Mouse (Mus musculus) liver, embryonic 16.5 days (tissue): ENCODE data around the gene Ube2e1. TPM values are rescaled to one million over a fixed set of nuclear protein-coding genes. Genes with fewer than 3 reads are reported as not detected.
"Not testable (repeated sequence)": the region's sequence is repeated elsewhere in the genome, so short reads cannot be mapped to it uniquely, and the experiment has no call there.

Source experiments
- ATAC-seq: fragments of 200-750 bp; cut with Nextera tagmentation; 2 replicates; pipeline ENCODE4 v1.8.0; 2017; ENCODE audit warnings: low read depth, mild to moderate bottlenecking, moderate number of reproducible peaks, moderate library complexity
- H3K27ac ChIP-seq: fragments of 300-500 bp; sonication (generic); 2 replicates; pipeline ENCODE4 v1.5.1; 2014; ENCODE audit warnings: mild to moderate bottlenecking, low read length
- H3K27me3 ChIP-seq: fragments of 300-500 bp; sonication (generic); 2 replicates; pipeline ENCODE4 v1.6.1; 2014; ENCODE audit warnings: low read depth, low read length, mixed read lengths; ENCODE audit not compliant: control insufficient read depth, insufficient read depth
- H3K36me3 ChIP-seq: fragments of 300-500 bp; sonication (generic); 2 replicates; pipeline ENCODE4 v1.6.1; 2014; ENCODE audit warnings: mild to moderate bottlenecking; ENCODE audit not compliant: control insufficient read depth, insufficient read depth
- H3K4me1 ChIP-seq: fragments of 300-500 bp; sonication (generic); 2 replicates; pipeline ENCODE4 v1.6.1; 2014; ENCODE audit warnings: low read depth, low read length, mixed read lengths; ENCODE audit not compliant: control insufficient read depth
- H3K4me2 ChIP-seq: fragments of 300-500 bp; sonication (generic); 2 replicates; pipeline ENCODE4 v1.6.1; 2014; ENCODE audit warnings: low read depth, low read length, mixed read lengths
- H3K4me3 ChIP-seq: fragments of 300-500 bp; sonication (generic); 2 replicates; pipeline ENCODE4 v1.5.1; 2014; ENCODE audit warnings: low read depth, mild to moderate bottlenecking, low read length
- H3K9ac ChIP-seq: fragments of 300-500 bp; sonication (generic); 2 replicates; pipeline ENCODE4 v1.6.1; 2014; ENCODE audit warnings: low read depth, low read length
- H3K9me3 ChIP-seq: fragments of 300-500 bp; sonication (generic); replicated peaks from 2 replicates; pipeline ENCODE4 v1.6.1; 2016; ENCODE audit warnings: low read length; ENCODE audit not compliant: control insufficient read depth
- WGBS: fragments of 180-500 bp; shearing (Covaris S2); extraction: QIAGEN DNeasy Blood & Tissue Kit; methylation state at CpG from one replicate; pipeline ENCODE4 v1.1.7; 2014; ENCODE audit not compliant: insufficient replicate concordance; 5-methylcytosine and 5-hydroxymethylcytosine counted together
- polyA plus RNA-seq: library from polyadenylated mRNA; unstranded; fragments of >200 nt; fragmentation: Nextera tagmentation; extraction: Ambion mirVana; gene quantifications from 2 replicates; pipeline ENCODE4 v1.2.1, GENCODE M21; 2015

The Ube2e1 gene
- polyA plus RNA-seq, 1 experiment from 2014 or later, result 27.7 TPM

- WGBS, result 61% methylated on average over 7 of the region's 7 CpGs
- Histone ChIP-seq H3K4me2 (no peak overlapping the region), H3K9me3 (no peaks in the 10 kb centered on the region)
Observed at GRCm38 (mm10) chr14:18240132-18240531, 91.5 kb downstream of the Ube2e1 start.

GRCm38 (mm10) chr14:18238750-18239731 is 92.6 kb downstream of the Ube2e1 start, which contains the start of gene Nr1d2:
TSS of gene Nr1d2 (minus strand) at chr14:18239127.
- Histone ChIP-seq H3K27me3 (no peaks in the 10 kb centered on the region; the same call in 1 of the 2 replicates), H3K9ac (peak within 1 kb of the TSS; percentile 59), H3K4me1 (peaks cover 10% of the 10 kb centered on the region), H3K36me3 (no peaks in the 10 kb centered on the region), H3K4me2 (peak within 1 kb of the TSS; percentile 97), H3K4me3 (peak within 1 kb of the TSS; percentile 76), H3K27ac (peak within 1 kb of the TSS; percentile 74), H3K9me3 (no peaks in the 10 kb centered on the region)
- ATAC-seq, result peak; percentile 77
- WGBS, result 1% methylated on average over 61 of the region's 66 CpGs

More at GRCm38 (mm10) chr14:18240132-18240531, 91.5 kb downstream of the Ube2e1 start:
- Histone ChIP-seq H3K27me3 (no peaks in the 10 kb centered on the region; the same call in 1 of the 2 replicates), H3K4me3 (no peak overlapping the region), H3K27ac (no peak overlapping the region), H3K9ac (no peak overlapping the region), H3K36me3 (no peaks in the 10 kb centered on the region), H3K4me1 (peaks cover 7% of the 10 kb centered on the region)
- ATAC-seq, result no peak

- Histone ChIP-seq H3K27ac (peak overlapping the region; percentile 74), H3K4me2 (peak overlapping the region; percentile 97), H3K4me1 (peaks cover 10% of the 10 kb centered on the region), H3K9ac (peak overlapping the region; percentile 59), H3K9me3 (no peaks in the 10 kb centered on the region), H3K27me3 (no peaks in the 10 kb centered on the region; the same call in 1 of the 2 replicates), H3K4me3 (peak overlapping the region; percentile 76), H3K36me3 (no peaks in the 10 kb centered on the region)
- under 1% methylated on average over 71 of the region's 71 CpGs for WGBS
- ATAC-seq, result peak; percentile 83
Observed at GRCm38 (mm10) chr14:18238131-18238749, 93.4 kb downstream of the Ube2e1 start.

GRCm38 (mm10) chr14:18237381-18237780 is 94.3 kb downstream of the Ube2e1 start:
- Histone ChIP-seq H3K9me3 (no peaks in the 10 kb centered on the region), H3K36me3 (no peaks in the 10 kb centered on the region), H3K4me1 (peaks cover 10% of the 10 kb centered on the region), H3K9ac (no peak overlapping the region), H3K27me3 (no peaks in the 10 kb centered on the region; the same call in 1 of the 2 replicates), H3K4me2 (peak overlapping the region; percentile 97; the same call in 1 of the 2 replicates), H3K27ac (no peak overlapping the region), H3K4me3 (no peak overlapping the region)
- no peak for ATAC-seq
- 65% methylated on average over 4 of the region's 4 CpGs for WGBS

GRCm38 (mm10) chr14:18236496-18237235 is 95.0 kb downstream of the Ube2e1 start:
- ATAC-seq, H3K9ac ChIP-seq, H3K4me1 ChIP-seq, H3K4me3 ChIP-seq, H3K4me2 ChIP-seq, H3K27me3 ChIP-seq, H3K9me3 ChIP-seq, H3K36me3 ChIP-seq, H3K27ac ChIP-seq: not testable (repeated sequence)
- WGBS, result 60% methylated on average over 2 of the region's 2 CpGs

GRCm38 (mm10) chr14:18233981-18234960 is 97.4 kb downstream of the Ube2e1 start:
- ATAC-seq, result no peak
- H3K4me2 ChIP-seq, result no peak overlapping the region
- no peaks in the 10 kb centered on the region for H3K27me3 ChIP-seq
- H3K27ac ChIP-seq, result peak overlapping the region; percentile 34; the same call in 1 of the 2 replicates
- 35% methylated on average over 5 of the region's 5 CpGs for WGBS
- no peaks in the 10 kb centered on the region for H3K36me3 ChIP-seq
- H3K4me1 ChIP-seq, result peaks cover 6% of the 10 kb centered on the region
- H3K4me3 ChIP-seq, result no peak overlapping the region
- no peak overlapping the region for H3K9ac ChIP-seq
- no peaks in the 10 kb centered on the region for H3K9me3 ChIP-seq

- no peak for ATAC-seq
- Histone ChIP-seq H3K4me1 (peaks cover 4% of the 10 kb centered on the region; the same call in 1 of the 2 replicates), H3K4me2 (no peak overlapping the region), H3K9me3 (no peaks in the 10 kb centered on the region), H3K27me3 (no peaks in the 10 kb centered on the region), H3K36me3 (no peaks in the 10 kb centered on the region), H3K4me3 (no peak overlapping the region), H3K9ac (no peak overlapping the region), H3K27ac (no peak overlapping the region)
- 59% methylated on average over 2 of the region's 2 CpGs for WGBS
Observed at GRCm38 (mm10) chr14:18233076-18233475, 98.6 kb downstream of the Ube2e1 start.
